Mouse (Mus musculus) gastrocnemius, postnatal 36 days (tissue): ENCODE data around the gene Myt1l. TPM values are rescaled to one million over a fixed set of nuclear protein-coding genes. Genes with fewer than 3 reads are reported as not detected.

Source experiments
- DNase-seq, 2 experiments: peaks; one replicate each; pipeline ENCODE4 v3.0.0; 2022
- intact Hi-C: fragments of 180-260 bp; cut with DNase I; formaldehyde crosslinking; loops from one replicate; pipeline ENCODE4 v1.15.1; 2025
- total RNA-seq, 2 experiments: library from RNA; stranded (reverse); gene quantifications; 2 replicates each; pipeline ENCODE4 v1.2.3; 2021

The Myt1l gene
- total RNA-seq, 2 experiments from 2014 or later, result not detected

DNA sequence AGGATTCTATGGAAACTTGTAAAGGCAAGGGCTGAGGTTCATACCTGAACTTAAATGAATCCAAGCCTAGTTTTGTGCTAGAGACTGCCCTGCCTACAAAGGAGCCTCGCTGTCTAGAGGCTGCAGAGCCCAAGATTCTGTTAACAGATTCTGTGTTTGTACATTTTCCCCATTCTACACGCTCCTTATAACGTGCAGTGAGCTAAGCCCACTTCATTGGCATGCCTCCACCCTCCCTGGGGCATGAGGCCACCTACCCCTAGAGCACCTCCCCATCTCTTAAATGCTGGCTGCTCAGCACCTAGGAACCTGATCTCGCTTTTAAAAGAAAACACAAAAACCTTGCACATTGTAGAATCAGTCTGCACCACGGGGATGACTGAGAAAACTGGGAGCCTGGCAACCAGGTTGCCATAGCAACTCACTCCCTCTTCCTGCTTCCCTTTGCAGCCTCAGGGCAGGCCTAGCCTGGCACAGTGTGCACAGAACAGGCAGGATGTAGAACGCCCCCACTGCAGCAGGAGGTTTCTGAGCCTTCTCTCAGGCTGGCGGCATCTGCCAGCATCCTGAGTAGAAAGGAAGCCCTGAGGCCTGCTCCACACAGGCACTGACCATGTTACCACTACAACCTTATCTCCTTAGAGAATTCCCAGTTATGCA is 344.1 kb downstream of the Myt1l start:
- intact Hi-C loops, result no loop called here

GRCm38 (mm10) chr12:29873281-29873772 is 345.1 kb downstream of the Myt1l start:
- intact Hi-C loops, result no loop called here
- no peak for DNase-seq

More for the DNA sequence above, 344.1 kb downstream of the Myt1l start:
- DNase-seq, result no peak

DNA sequence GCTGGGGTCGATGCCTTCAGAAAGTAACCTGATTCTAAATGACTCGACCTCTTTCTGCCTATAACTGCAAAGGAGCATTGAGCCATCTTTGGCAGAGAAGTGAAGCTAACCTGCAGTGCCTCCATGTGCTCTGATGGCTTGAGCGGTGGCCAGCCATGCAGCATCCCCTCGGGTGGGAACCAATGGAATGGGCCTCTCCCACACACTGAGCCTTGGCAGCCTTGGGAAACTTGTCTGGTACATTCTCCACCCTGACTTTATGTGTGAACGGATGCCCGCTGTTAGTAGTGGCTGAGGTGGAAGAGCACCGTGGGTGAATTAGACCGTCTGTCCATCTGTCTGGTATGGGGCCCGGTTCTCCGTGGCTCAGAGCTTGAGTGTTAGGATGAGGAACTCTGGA is 349.8 kb downstream of the Myt1l start:
- intact Hi-C loops, result no loop called here
- no peak for DNase-seq

- intact Hi-C loops, result loop anchor here (2.0 kb wide), 1 partner anchor 206 kb away; no protein-coding TSS in a partner anchor
- peak; percentile 36 to 64 for DNase-seq
These were observed 354.9 kb downstream of the Myt1l start for GRCm38 (mm10) chr12:29882871-29883617.

DNA sequence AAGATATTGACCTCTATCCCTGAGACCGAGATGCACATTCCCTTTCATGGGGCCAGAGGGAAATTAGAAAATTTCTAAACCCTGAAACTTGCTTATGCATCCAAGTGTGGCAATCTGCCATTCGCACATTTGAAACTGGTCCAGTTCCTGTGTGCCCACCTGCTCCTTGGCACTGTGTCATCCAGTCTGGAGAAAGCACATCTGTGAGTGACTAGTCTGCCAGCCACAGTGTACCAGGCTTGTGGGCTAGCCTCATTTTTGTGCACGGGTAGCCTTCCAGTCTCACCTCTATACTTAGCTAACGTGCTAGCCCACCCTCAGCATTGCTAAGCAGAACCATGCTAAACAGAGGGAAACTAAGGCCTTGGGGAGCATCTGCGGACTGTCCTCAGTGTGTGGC is 356.2 kb downstream of the Myt1l start:
- intact Hi-C loops, result no loop called here
- no peak for DNase-seq

GRCm38 (mm10) chr12:29894669-29895068 is 366.5 kb downstream of the Myt1l start:
- no peak for DNase-seq
- intact Hi-C loops, result no loop called here

DNA sequence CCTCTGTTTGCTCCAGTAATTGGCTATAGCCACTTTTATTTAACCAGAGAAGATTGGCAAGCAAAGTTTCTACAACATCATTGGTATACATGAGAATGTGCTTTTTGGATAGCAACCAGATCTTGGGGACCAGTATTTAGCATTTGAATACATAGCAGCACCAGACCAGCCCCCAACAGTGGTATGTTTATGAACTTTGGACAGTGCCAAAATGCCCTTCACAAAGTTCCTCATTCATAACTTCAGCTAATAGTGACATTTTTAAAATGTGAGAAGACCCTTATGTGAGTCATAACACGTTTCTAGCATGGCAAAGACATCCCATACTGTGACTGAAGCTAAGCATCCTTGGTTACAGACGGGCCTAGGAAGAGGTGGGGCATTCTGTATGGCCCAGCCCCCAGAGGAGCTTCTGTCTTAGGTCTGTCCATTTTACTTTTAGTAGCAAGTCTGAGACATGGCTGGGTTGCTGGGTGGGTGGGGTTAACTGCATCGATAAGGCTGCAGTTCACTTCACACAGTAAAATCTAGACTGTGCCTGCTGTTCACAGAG is 369.4 kb downstream of the Myt1l start:
- DNase-seq, result no peak
- intact Hi-C loops, result no loop called here

DNA sequence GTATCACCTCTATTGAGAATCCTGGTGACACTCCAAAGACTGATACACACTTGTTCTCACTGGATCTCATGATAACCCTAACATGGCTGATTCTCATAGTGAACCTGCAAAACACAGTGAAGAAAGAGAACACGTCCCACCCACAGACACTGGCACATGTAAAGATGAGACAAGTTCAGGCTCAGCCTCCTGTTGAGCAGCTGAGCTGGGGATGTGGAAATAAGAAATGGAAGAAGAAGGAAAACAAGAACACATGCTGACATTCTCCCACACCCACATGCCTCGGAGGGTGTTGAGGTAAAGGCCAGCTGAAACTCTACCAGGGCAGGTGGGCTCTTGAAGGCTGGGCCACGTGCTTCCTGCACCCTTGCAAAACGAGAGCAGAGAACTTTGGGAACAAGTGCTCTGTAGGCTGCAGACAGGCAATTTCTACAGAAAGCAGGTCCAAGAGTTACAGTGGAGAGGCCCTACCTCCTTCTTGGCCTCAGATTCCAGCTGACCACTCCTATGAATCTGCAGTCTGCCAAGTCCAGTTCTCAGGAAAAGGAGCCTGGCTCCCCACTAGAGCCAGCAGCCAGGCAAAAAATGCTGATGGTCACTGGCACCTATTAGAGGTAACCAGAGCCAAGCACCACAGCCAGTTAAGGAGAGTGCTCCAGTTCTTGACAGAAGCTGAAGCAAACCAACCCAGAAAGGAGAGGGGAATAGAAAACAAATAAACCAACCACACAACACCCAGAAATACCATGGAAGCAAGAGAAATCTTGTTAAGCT is 376.1 kb downstream of the Myt1l start:
- intact Hi-C loops, result no loop called here
- DNase-seq, result peak in 1 of 2 experiments; percentile 38

DNA sequence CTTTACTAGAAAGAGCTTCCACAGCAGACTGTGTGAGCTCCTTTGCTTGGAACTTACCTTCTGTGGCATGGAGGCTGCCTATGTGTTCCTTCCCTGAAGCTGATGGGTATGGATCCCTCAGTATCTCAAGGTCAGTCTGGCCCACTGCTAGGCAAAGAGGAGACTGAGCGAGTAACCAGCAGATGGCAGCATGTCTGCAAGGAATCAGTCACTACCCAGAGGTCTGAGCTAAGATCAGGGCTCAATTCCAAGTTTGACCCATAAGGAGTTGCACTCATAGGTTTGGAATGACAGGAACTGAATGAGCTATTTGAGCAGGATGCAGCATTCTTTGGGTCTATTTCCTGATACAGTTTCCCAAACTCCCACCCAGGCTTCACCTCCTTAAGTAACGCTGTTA is 378.9 kb downstream of the Myt1l start:
- intact Hi-C loops, result no loop called here
- DNase-seq, result peak; percentile 33 to 69

- intact Hi-C loops, result loop anchor here (10.0 kb wide), 1 partner anchor 459 kb away; the partner anchor contains the start of gene Sntg2
These were observed 388.0 kb downstream of the Myt1l start for GRCm38 (mm10) chr12:29916139-29916538.

GRCm38 (mm10) chr12:29916807-29917206 is 388.6 kb downstream of the Myt1l start:
- intact Hi-C loops, result loop anchor here (10.0 kb wide), 1 partner anchor 458 kb away; the partner anchor contains the start of gene Sntg2

More at GRCm38 (mm10) chr12:29916139-29916538, 388.0 kb downstream of the Myt1l start:
- no peak for DNase-seq

DNA sequence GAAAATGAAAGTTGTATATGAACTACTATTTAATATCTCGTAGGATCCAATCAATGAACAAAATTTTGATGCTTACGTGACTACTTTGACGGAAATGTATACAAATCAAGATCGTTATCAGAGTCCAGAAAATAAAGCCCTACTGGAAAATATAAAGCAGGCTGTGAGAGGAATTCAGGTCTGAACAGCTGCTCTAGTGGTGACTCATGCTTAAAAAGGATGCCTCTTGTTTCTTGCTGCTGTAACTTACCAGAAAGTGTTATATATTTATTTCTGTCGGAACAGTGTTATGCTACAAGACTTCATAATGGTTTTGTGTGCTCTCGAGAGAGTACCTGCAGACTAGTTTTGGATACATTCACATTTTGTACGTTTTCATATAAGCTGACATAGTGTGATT is 392.1 kb downstream of the Myt1l start:
- intact Hi-C loops, result no loop called here
- no peak for DNase-seq

More at GRCm38 (mm10) chr12:29916807-29917206, 388.6 kb downstream of the Myt1l start:
- DNase-seq, result no peak

DNA sequence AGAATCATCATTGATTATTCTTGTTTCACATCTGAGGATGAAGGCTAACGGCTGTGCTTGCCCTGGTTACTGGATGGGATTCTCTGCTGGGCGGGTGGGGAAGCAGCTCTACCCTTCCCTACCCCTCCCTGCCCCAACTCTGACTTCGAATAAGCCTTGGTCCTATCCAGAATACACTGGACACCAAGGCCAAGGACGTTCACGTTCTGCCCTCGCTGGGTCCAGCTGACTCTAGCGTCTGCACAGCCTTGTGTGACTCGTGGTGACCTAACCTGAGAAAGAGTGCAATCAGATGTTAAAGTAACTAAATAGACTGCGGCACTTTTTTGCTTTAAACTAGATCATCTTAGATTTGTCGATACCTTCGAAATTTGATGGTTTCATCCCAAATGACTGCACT is 393.3 kb downstream of the Myt1l start:
- intact Hi-C loops, result no loop called here
- DNase-seq, result no peak

GRCm38 (mm10) chr12:29926896-29927295 is 398.7 kb downstream of the Myt1l start:
- intact Hi-C loops, result loop anchor here (1.0 kb wide), 1 partner anchor 113 kb away; no protein-coding TSS in a partner anchor
- DNase-seq, result peak; percentile 49 to 57

GRCm38 (mm10) chr12:29930591-29930990 is 402.4 kb downstream of the Myt1l start:
- intact Hi-C loops, result loop anchor here (10.0 kb wide), 1 partner anchor 654 kb away; the partner anchor contains the start of gene Tmem18
- no peak for DNase-seq

GRCm38 (mm10) chr12:29932951-29933350 is 404.8 kb downstream of the Myt1l start:
- no peak for DNase-seq
- intact Hi-C loops, result loop anchor here (10.0 kb wide), 1 partner anchor 652 kb away; the partner anchor contains the start of gene Tmem18

DNA sequence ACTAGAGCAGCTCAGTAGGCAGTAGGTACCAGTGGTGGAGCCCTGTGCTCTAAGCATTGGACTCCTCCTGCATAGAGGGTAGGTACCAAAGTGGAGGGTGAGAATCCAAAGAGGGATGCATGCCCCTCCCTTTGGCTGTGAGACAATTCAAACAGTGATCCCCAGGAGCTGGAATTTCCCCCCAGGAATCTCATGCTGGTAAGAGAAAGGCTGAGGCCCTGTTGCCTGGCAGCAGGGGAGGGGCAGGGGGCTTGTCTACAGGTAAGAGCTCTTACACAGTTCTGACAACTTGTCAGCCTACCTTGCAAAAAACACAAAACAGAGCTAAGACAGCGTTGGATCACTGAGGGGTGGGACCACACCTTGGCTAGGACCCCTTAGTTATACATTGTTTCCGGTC is 405.3 kb downstream of the Myt1l start:
- intact Hi-C loops, result loop anchor here (10.0 kb wide), 1 partner anchor 651 kb away; the partner anchor contains the start of gene Tmem18
- DNase-seq, result no peak

DNA sequence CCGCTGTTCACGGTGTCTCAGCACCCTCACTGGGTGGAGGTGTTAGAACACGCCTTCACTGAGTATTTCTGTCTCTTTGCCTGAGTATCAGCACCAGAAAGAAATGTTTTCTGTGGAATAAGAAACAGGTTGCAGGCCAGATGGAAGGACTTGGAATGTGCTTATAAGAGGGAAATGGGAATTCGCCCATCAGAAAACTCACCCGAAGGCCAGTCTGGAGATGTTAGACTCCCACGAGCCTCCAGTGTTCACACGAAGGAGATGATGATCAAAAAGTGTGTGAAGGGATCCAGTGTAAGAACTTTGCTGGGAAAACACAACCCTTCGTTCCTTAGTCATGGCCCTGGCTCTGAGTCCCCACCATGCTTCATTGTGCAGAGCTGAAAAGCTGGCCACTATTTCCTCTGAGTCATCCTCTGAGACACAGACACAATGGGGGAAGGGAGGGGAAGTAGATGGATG is 406.0 kb downstream of the Myt1l start:
- intact Hi-C loops, result loop anchor here (10.0 kb wide), 1 partner anchor 651 kb away; the partner anchor contains the start of gene Tmem18
- no peak for DNase-seq

GRCm38 (mm10) chr12:29937308-29937707 is 409.1 kb downstream of the Myt1l start, which contains the start of gene Pxdn:
Gene Pxdn (plus strand): TSS chr12:29937608.
- intact Hi-C loops, result loop anchor here (5.0 to 10.0 kb wide), 2 partner anchors 40 to 647 kb away; partner anchors contain the start of gene Tmem18
- DNase-seq, result no peak
